Mouse (Mus musculus): ENCODE measurements around the gene Kcnk2.

- TF ChIP-seq CTCF (IDR thresholded peaks at IDR 0.05; ENCODE audit: insufficient read depth, low read depth, low read length) (no peak), POLR2A (IDR thresholded peaks at IDR 0.05; ENCODE audit: insufficient read depth, low read depth, low read length) (no peak)
These were observed 237.8 kb downstream of the Kcnk2 start for GRCm38 (mm10) chr1:189164241-189164640.
